Mouse (Mus musculus) CH12.LX (cell line): ENCODE results near the gene Rims4.

Experiments
- CHD2 ChIP-seq: IDR thresholded peaks from 2 replicates; pipeline ENCODE4 v1.6.1; 2011; ENCODE audit warnings: low read length, improper control_type of control experiment
- CTCF ChIP-seq, 2 experiments: IDR thresholded peaks in 1 of 2; conservative IDR thresholded peaks in 1 of 2; 2 replicates each; pipeline ENCODE4 v1.5.1; 2011 to 2012; ENCODE audit warnings: low read depth in 2 of 2, low read length in 2 of 2, improper control_type of control experiment in 1 of 2, inconsistent platforms in 1 of 2, mild to moderate bottlenecking in 1 of 2, moderate library complexity in 1 of 2
- E2F4 ChIP-seq: IDR thresholded peaks from 2 replicates; pipeline ENCODE4 v1.6.1; 2011; ENCODE audit warnings: low read depth, low read length, improper control_type of control experiment; ENCODE audit not compliant: insufficient replicate concordance
- GABPA ChIP-seq: IDR thresholded peaks from 2 replicates; pipeline ENCODE4 v1.6.1; 2012; ENCODE audit warnings: low read depth, low read length, improper control_type of control experiment, inconsistent platforms; ENCODE audit not compliant: insufficient replicate concordance
- POLR2A ChIP-seq: IDR thresholded peaks from 2 replicates; pipeline ENCODE4 v1.6.1; 2011; ENCODE audit warnings: low read depth, mild to moderate bottlenecking, improper control_type of control experiment, low read length
- RCOR1 ChIP-seq: conservative IDR thresholded peaks from 2 replicates; pipeline ENCODE4 v1.6.1; 2012; ENCODE audit warnings: low read depth, mild to moderate bottlenecking, inconsistent platforms, low read length, improper control_type of control experiment

- TF ChIP-seq POLR2A (no peak), GABPA (no peak), CHD2 (no peak), RCOR1 (no peak), CTCF (conservative IDR thresholded peaks at IDR 0.05 in 1 of 2, IDR thresholded peaks at IDR 0.05 in 1 of 2; ENCODE audit: low read depth in 2 of 2, low read length in 2 of 2) (no peak), E2F4 (no peak)
Observed at GRCm38 (mm10) chr2:163895156-163895555, 23.3 kb downstream of the Rims4 start.
